Mouse (Mus musculus) kidney, postnatal 0 days (tissue): ENCODE data around the gene Kmt5a. TPM values are rescaled to one million over a fixed set of nuclear protein-coding genes. Genes with fewer than 3 reads are reported as not detected.
"Not testable (repeated sequence)": the region's sequence is repeated elsewhere in the genome, so short reads cannot be mapped to it uniquely, and the experiment has no call there.

Experiments
- ATAC-seq: fragments of 200-750 bp; cut with Nextera tagmentation; replicated peaks from 2 replicates; pipeline ENCODE4 v1.8.0; 2017; ENCODE audit warnings: low read depth, moderate number of reproducible peaks, moderate TSS enrichment, moderate library complexity; ENCODE audit not compliant: low FRiP score
- DNase-seq: peaks from one replicate; pipeline ENCODE4 v3.0.0-alpha.2; 2016; ENCODE audit warnings: low spot score
- H3K27ac ChIP-seq: fragments of 300-500 bp; sonication (generic); 2 replicates; pipeline ENCODE4 v1.5.1; 2014; ENCODE audit warnings: mild to moderate bottlenecking
- H3K27me3 ChIP-seq: fragments of 300-500 bp; sonication (generic); 2 replicates; pipeline ENCODE4 v1.6.1; 2014; ENCODE audit warnings: low read length, mixed read lengths; ENCODE audit not compliant: insufficient read depth
- H3K36me3 ChIP-seq: fragments of 300-500 bp; sonication (generic); 2 replicates; pipeline ENCODE4 v1.6.1; 2014; ENCODE audit warnings: low read length, mixed read lengths; ENCODE audit not compliant: insufficient read depth
- H3K4me1 ChIP-seq: fragments of 300-500 bp; sonication (generic); replicated peaks from 2 replicates; pipeline ENCODE4 v1.6.1; 2014; ENCODE audit warnings: antibody characterized with exemption, low read length, mixed read lengths; ENCODE audit not compliant: insufficient read depth
- H3K4me2 ChIP-seq: fragments of 300-500 bp; sonication (generic); 2 replicates; pipeline ENCODE4 v1.6.1; 2014; ENCODE audit warnings: mild to moderate bottlenecking, low read length, moderate library complexity, mixed read lengths
- H3K4me3 ChIP-seq: fragments of 300-500 bp; sonication (generic); replicated peaks from 2 replicates; pipeline ENCODE4 v1.5.1; 2014; ENCODE audit warnings: low read depth, low read length
- H3K9ac ChIP-seq: fragments of 300-500 bp; sonication (generic); 2 replicates; pipeline ENCODE4 v1.6.1; 2014; ENCODE audit warnings: low read depth, low read length
- H3K9me3 ChIP-seq: fragments of 300-500 bp; sonication (generic); replicated peaks from 2 replicates; pipeline ENCODE4 v1.6.1; 2016; ENCODE audit warnings: low read length, inconsistent platforms, mixed read lengths
- CTCF ChIP-seq: IDR thresholded peaks from 2 replicates; pipeline ENCODE4 v1.5.1; 2016; ENCODE audit warnings: antibody characterized with exemption, low read depth, mild to moderate bottlenecking, moderate library complexity
- WGBS: fragments of 180-500 bp; shearing (Covaris S2); extraction: QIAGEN DNeasy Blood & Tissue Kit; methylation state at CpG from one replicate; pipeline ENCODE4 v1.1.7; 2014; 5-methylcytosine and 5-hydroxymethylcytosine counted together
- polyA plus RNA-seq: library from polyadenylated mRNA; unstranded; fragments of >200 nt; fragmentation: Nextera tagmentation; extraction: Ambion mirVana; gene quantifications from 2 replicates; pipeline ENCODE4 v1.2.1, GENCODE M21; 2015

The Kmt5a gene
- polyA plus RNA-seq, 1 experiment from 2014 or later = 47.5 TPM

DNA sequence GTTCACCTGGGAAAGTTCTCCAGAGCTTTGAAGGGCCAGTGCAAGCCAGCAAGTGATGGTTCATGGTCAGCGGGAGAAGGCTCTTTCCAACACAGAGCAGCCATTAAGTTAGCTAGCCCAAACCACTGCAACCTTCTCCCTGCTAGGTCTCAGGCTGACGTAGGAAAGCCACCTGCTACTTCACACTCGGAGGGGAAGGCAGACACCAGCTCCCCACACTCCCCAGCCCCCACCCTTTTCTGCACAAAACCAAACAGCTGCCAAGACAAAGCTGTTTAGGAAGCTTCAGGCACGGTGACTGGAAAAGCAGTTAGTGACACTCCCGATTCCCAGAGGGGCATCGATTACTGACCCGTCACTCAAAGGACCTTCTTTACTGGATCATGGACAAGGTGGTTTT is 55.8 kb downstream of the Kmt5a start:
- Histone ChIP-seq H3K27ac (no peak overlapping the region), H3K9me3 (no peaks in the 10 kb centered on the region), H3K27me3 (no peaks in the 10 kb centered on the region), H3K4me1 (no peaks in the 10 kb centered on the region), H3K4me3 (no peak overlapping the region), H3K4me2 (no peak overlapping the region), H3K9ac (no peak overlapping the region), H3K36me3 (peaks cover 40% of the 10 kb centered on the region)
- WGBS = 48% methylated on average over 7 of the region's 7 CpGs
- ATAC-seq = no peak
- DNase-seq = no peak
- no peak for TF ChIP-seq CTCF

DNA sequence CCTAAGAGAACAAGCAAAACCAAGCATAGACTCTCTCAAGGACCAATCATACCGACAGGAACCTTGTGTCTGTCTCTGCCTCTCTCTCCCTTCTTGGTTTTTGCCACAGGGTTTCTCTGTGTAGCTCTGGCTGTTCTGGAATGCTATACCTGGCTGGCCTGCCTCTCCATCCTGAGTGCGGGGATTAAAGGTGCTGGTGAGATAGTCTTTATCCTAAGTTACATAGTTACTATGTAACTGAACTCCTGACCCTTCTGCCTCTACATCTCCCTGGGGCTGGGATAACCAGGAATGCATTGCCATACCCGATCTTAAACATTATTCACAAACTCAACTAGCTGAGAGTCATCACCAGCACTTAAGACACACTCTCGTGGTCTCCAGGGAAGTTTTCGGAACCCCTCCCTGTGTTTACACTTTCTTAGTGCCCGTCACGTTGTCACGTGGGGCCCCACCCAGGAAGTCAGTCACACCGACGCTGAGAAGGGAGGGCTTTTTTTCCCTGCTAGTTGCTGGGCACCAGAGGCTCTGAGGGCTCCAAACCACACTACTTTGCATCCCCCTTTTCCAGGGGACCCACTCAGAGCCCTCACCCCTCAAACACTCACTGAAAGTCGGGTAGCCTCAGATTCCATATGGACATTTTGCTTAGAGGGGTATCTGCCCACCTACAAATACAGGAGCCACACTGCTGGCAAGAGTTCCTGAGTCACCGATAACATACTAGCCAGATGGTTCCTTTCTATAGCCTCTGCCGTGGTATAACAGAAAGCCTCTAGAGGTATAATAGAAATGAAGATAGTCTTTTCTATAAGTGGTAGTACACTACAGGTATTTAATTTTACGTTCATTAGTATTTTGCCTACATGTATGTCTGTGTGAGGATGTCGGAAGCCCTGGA is 57.1 kb downstream of the Kmt5a start:
- DNase-seq = no peak
- no peak overlapping the region for H3K4me2 ChIP-seq
- no peaks in the 10 kb centered on the region for H3K9me3 ChIP-seq
- H3K9ac ChIP-seq = no peak overlapping the region
- no peaks in the 10 kb centered on the region for H3K27me3 ChIP-seq
- peaks cover 39% of the 10 kb centered on the region for H3K36me3 ChIP-seq
- no peaks in the 10 kb centered on the region for H3K4me1 ChIP-seq
- 66% methylated on average over 15 of the region's 15 CpGs for WGBS
- no peak for TF ChIP-seq CTCF
- ATAC-seq = no peak
- H3K4me3 ChIP-seq = no peak overlapping the region
- 0 out of 2 replicates have a peak overlapping the region, but pooled peaks have one; percentile 8 for H3K27ac ChIP-seq

DNA sequence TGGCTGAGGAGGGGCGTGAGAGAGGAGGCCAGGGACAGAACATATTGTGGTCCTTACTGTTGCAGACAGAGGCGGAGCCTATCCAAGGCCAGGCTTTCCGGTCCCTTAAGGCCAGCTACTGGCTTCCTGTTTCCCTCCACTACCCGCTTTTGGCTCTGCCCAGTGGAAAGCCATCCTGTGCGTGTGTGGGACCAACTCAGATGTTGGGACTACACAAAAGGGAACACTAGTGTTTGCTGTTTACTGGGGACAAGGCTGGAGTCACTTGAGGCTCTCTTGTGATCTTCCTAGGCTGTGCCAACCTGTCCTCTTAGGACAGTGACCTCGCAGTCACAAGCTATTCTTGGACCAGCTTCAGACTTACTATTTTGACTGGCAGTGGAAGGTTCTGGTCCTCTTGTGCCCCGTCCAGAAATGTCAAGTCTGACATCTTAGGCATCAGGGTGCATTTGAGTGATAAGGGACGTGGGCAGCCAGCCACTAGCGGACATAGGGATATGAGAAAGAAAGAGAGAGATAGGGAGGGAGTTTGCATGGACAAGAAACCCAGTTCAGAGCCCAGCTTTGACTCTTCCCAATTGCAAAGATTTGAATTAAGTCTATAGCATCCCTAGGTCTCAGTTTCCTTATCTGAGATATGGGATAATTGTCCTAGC is 58.6 kb downstream of the Kmt5a start:
- TF ChIP-seq CTCF = no peak
- H3K27me3 ChIP-seq = no peaks in the 10 kb centered on the region
- 72% methylated on average over 9 of the region's 9 CpGs for WGBS
- H3K4me3 ChIP-seq = no peak overlapping the region
- H3K9ac ChIP-seq = no peak overlapping the region
- no peaks in the 10 kb centered on the region for H3K9me3 ChIP-seq
- DNase-seq (peak; percentile 63), ATAC-seq (no peak)
- H3K4me1 ChIP-seq = no peaks in the 10 kb centered on the region
- no peak overlapping the region for H3K4me2 ChIP-seq
- H3K27ac ChIP-seq = peak overlapping the region; percentile 47; the same call in 1 of the 2 replicates
- peaks cover 38% of the 10 kb centered on the region for H3K36me3 ChIP-seq

DNA sequence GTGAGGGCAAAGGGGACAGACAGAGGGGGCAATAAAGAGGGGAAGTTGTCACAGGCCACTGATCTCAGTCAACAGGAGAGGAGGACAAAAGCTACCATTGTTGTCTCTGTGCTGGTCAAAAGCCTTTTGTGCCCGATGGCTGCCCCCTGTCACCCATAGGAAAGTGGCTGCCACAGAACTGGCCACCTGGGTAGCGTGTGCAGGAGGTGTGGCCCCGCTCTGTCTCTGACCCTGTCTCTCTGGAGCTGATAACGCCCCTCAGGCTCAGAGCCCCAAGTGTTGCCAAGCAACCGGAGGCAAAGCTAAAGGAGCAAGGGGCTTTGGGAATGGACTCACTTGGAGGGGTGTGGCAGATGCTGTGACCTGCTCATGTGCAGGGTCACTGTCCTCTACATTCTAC is 59.3 kb downstream of the Kmt5a start:
- TF ChIP-seq CTCF = no peak
- ATAC-seq (no peak), DNase-seq (no peak)
- Histone ChIP-seq H3K4me1 (no peaks in the 10 kb centered on the region), H3K4me2 (no peak overlapping the region), H3K27me3 (no peaks in the 10 kb centered on the region), H3K36me3 (peaks cover 34% of the 10 kb centered on the region), H3K4me3 (no peak overlapping the region), H3K9ac (no peak overlapping the region), H3K27ac (no peak overlapping the region; the same call in 1 of the 2 replicates), H3K9me3 (no peaks in the 10 kb centered on the region)
- 61% methylated on average over 5 of the region's 5 CpGs for WGBS

DNA sequence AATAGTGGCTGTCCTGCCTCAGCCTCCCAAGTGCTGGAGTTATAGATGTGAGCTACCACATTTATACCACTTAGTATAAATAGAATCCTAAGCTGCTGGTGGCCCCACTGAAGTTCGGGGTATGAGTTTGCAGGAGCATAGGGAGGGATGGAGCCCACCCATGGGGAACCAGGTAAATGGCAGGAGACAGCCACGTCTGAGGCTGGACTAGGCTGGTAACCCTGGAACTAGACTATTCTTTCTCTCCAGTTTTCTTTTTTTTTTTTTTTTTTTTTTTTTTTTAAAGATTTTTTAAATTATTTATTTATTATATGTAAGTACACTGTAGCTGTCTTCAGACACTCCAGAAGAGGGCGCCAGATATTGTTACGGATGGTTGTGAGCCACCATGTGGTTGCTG is 60.3 kb downstream of the Kmt5a start:
- 0 out of 2 replicates have a peak, but pooled peaks have one; percentile 3 for TF ChIP-seq CTCF
- H3K36me3 ChIP-seq = peaks cover 27% of the 10 kb centered on the region
- H3K9ac ChIP-seq, H3K4me1 ChIP-seq, ATAC-seq, H3K4me3 ChIP-seq, H3K4me2 ChIP-seq, DNase-seq, H3K27me3 ChIP-seq, H3K27ac ChIP-seq, H3K9me3 ChIP-seq: not testable (repeated sequence)
- 82% methylated on average over 2 of the region's 4 CpGs for WGBS

DNA sequence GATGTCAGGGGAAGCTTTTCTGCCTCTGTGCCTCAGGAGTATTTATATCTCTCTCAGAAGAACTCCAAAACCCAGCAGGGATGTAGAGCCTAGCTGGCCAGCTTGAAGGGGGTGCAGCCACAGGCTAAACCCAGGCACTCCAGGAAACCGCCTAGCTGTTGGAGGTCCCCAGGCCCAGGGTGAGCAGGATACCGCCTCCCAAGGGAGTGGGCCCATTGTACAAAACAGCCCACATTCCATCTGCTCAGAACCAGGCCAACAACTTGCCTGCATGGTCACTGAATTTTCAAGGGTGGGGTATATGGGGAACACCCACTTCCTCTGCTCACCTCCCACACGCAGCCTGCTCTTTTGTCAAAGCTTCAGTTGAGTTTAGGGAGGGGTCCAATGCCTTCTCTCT is 60.8 kb downstream of the Kmt5a start:
- H3K9ac ChIP-seq = no peak overlapping the region
- WGBS = 94% methylated on average over 3 of the region's 3 CpGs
- no peak for TF ChIP-seq CTCF
- peaks cover 26% of the 10 kb centered on the region for H3K36me3 ChIP-seq
- DNase-seq (no peak), ATAC-seq (no peak)
- H3K27me3 ChIP-seq = no peaks in the 10 kb centered on the region
- H3K4me2 ChIP-seq = no peak overlapping the region
- H3K4me3 ChIP-seq = no peak overlapping the region
- H3K9me3 ChIP-seq = no peaks in the 10 kb centered on the region
- H3K4me1 ChIP-seq = no peaks in the 10 kb centered on the region
- H3K27ac ChIP-seq = no peak overlapping the region
